Mouse (Mus musculus) cerebellum, postnatal 10 days (tissue): ENCODE results near the gene Dnmt3a.

Experiments
- DNase-seq, 2 experiments: peaks; one replicate each; pipeline ENCODE4 v3.0.0; 2021; ENCODE audit warnings: mixed read lengths in 2 of 2

The Dnmt3a gene

DNA sequence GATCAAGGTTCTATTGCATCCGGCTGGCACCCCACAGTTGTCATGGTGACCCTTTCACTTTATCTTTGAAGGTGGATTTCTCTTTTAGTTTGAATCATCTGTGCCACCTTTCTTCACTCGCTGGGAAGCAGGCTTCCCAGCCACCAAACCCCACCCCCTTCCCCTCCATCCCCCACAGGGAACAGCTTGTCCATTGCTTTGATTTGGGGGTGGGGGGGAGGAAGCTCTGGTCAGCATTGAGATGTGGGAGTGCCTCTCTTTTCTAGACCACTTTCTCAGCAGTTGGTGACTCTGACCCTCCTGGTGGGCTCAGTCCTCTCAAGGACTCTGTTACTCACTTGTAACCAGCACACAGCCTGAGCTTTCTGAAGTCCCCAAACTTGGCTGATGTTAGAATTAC lies 80.8 kb downstream of the Dnmt3a start:
- no peak for DNase-seq

DNA sequence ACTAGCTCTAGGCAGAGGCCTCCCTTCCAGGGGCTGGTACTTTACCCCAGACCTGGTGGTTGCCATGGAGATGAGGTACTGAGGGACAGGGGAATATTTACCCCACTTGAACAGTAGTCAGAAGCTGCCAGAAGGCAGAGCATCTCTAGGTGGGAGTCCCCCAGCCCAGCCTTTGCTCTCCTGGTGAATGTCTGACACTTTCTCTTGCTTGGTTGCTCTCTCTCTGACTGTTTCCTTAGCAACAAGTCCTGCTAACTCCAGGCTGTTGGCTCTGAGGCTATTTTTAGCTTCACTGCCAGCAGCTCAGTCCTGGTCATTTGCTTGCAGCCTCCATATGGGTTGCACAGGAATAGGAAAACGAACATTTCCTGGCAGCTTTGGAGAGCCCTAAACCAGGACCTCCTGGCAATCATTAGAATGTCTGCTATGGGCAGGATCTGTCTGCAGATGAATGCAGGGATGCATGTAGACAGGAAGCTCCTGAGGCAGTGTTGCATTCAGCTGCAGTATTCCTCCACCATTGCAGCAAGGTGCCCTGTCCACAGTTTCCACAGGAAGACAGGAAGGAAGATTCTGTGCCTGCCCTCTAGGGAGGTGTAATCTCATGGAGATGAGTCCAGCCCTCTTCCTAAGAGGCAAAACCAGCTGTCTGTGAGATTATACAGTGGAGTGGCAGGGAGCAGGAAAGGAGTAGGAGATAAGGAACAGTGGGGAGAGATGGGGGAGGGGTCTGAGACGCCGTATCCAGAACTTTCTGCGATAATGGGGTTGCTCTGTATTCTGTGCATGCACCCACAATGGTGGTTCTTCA lies 81.9 kb downstream of the Dnmt3a start:
- peak; percentile 79 to 82 for DNase-seq

DNA sequence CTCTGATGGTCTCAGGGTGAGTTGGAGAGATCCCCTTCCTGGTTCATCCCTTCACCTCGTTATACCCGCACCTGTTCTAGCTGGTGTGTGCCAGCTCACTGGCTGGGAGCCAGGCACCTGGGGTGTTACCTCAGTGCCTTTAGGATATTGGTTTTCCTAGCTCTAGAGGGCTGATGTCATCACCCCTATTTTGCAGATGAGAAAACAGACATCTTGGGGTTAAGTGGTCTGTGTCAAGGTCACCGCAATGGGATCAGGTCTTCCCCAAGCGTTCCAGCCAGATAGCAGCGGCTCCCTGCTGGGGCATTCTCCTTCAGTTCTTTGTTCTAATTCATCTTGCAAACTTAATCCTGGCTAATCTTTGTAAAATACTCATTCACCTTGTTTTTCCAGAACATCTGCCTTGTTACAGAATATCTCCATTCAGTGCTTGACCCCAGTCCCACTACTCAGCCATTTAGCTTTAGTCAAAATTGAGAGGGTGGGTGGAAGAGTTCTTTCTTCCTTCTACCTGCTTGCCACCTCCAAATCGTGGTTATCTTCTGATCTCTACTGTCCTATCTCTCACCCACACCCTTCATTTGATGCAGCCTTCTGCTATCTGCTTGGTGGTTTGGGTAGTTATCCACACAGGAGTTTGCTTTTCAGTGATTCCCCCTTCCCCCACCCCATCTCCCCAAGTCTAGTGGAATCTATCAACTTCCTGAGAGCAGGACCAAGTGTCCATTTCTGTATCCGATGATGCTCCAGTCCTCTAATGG lies 84.2 kb downstream of the Dnmt3a start:
- DNase-seq, result peak; percentile 90 to 92

DNA sequence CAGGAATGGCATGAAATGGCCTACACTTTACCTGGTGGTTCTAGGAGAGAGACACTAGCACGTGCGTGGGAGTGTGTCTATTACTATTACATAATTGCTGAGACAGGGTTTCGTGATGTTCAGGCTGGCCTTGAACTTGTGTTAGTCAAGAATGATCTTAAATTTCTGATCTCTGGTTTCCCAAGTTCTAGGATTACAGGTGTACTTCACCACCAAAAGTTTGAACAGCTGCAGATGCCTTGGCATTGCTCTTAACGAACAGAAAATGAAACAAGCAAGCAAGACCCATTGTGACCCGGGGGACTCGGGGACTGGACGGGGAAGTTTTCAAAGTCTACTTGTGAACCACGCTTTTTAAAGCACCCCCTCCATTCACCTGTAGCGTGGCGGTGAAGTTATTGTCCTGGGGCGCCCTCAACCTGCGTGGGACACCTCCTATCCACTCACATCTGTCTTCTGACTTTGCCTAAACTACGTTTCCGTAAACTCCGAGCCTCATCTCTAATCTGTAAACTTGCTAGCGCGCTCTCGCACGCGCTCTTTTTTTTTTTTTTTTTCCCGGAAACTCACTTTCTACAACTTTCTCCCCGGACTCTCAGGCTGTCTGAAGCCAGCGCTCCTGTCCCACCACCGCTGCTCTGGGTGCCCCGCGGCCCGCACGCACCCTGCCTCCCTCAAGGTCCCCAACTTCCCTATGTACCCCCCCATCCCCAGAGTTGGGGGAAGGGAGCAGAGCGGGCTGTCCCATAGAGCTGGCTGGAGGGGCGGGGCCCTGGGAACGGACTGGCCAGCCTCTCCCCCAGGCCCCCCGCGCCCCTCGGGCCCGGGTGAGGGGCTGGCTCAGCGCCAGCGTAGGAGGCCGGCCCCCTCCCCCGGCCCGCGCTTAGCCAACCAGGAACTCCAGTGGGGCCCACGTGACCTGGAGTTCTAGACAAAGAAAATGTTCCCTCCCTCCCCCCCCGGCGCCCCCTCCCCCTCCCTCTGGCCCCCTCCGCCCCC lies 85.2 kb downstream of the Dnmt3a start:
- DNase-seq, result peak in 1 of 2 experiments; percentile 57

DNA sequence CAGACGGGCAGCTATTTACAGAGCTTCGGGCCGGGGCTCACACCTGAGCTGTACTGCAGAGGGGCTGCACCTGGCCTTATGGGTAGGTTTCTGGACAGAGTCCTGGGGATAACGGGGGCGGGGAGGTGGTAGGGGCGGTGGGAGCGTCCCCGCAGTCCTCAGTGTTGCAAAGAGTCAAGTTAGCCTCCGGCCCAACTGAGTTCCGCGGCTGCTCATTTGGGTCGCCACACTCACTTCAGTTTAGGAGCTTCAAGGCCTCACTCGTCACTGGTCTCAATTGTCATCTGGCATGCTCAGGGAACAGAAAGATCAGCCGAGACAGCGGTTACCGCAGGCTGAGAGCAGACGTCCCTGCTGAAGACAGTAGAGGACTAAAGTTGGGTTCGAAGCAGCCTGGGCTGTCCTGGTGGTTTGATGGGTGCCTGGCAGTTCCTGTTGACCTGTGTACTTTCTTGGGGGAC lies 86.0 kb downstream of the Dnmt3a start:
- no peak for DNase-seq

DNA sequence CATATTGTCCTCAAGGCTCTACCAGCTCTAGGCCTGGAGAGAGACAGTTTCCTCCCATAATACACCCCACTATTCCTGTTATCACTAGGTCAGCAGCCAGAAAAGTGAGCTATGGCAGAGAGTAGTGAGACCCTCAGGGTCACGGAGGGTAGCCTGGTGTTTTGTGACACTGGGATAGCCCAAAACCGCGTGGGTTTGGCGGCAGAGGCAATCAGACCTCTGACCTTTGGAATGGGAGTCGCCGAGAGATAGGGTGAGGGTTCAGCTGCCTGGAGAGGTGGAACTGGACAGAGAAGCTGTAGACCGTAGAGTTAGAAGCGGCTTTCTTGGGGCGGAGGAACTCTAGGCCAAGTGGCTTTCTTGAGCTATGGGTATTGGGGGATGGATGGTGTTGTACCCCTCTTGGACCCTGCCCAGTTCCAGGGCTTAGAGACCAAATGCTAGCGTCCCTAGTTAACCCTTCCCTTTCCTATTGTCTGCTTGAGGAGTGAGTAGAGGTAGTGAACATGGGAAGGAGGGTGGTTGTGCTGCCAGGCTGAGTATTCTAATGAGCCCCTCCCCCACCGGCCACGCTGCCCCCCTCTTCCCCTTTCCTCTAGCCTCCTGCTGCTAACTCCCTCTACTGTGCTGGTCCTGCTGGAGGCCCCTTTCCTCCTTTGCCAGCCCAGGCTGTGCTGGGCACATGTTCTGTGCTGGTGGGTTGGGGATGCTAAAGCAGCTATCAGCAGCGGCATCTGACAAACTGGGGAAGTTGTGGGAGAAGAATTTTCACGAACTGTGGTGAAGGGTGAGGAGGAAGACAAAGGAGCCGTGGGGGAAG lies 86.6 kb downstream of the Dnmt3a start:
- DNase-seq, result no peak

DNA sequence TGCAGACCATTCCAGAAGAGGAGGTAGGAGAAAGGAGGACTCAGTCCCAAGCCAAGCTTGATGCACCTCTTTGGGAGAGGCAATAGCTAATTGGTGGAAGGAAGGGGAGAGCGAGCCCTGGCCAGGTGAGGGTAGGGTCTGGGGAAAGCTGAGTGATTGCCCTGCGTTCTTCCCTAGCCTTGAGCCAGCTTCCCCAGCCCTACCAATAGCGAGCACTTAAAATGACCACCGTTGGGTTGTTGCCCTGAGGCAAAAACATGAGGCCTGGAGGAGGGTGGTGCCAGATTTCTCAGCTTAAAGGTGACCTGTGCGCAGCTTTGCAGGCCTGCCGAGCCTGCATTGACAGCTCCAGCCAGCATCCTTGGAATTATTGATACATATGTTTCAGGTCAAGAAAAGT lies 87.5 kb downstream of the Dnmt3a start:
- DNase-seq, result no peak

DNA sequence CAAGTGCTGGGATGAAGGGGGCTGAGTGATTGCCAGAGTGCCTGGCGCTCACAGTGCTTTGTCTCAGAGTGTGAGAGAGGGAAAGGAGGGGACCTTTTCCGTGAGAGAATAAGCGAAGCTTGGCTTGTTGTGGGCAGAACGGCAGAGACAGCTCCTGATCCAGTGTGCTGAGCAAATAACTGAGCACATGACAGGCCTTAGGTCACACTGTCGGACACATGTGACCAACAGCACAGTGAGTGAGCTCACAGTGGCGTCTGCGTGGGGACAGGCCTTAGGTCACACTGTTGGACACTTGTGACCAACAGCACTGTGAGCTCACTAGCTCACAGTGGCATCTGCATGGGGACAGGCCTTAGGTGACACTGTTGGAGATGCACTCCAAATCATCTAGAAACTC lies 88.7 kb downstream of the Dnmt3a start:
- DNase-seq, result no peak

DNA sequence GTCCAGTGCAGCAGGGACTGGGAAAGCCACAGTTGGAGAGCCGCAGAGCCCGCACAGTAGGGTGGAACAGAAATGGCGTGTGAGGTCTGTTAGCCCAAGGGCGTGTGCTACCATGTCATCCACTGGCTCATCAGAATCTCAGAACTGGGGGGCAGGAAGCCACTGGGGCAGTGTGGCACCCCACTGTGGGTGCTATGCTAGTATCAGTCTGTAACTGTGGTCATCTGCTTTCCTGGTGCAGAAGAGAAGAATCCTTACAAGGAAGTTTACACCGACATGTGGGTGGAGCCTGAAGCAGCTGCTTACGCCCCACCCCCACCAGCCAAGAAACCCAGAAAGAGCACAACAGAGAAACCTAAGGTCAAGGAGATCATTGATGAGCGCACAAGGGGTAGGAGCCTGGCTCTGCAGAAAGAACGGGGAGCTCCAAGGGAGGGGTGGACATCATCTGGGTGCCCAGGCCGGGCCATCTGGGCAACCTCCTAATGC lies 91.3 kb downstream of the Dnmt3a start:
- DNase-seq, result no peak

DNA sequence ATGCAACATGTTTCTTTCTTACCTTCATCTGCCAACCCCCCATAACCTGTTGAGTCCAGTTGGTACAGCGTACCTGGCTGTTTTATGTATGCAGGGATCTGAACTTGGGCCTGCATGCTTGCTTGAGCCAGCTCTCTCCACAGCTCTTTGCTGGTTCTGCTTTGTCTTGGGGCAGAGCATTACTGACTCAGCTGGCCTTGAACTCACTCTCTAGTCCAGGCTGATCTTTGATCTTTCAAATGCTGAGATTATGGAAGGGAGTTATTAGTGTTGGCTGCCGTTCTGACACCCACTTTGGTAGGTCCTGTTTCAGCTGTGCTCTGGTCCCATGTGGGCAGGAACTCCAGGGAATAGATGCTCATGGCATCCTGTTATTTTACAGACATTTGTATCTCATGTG lies 93.0 kb downstream of the Dnmt3a start:
- DNase-seq, result no peak

DNA sequence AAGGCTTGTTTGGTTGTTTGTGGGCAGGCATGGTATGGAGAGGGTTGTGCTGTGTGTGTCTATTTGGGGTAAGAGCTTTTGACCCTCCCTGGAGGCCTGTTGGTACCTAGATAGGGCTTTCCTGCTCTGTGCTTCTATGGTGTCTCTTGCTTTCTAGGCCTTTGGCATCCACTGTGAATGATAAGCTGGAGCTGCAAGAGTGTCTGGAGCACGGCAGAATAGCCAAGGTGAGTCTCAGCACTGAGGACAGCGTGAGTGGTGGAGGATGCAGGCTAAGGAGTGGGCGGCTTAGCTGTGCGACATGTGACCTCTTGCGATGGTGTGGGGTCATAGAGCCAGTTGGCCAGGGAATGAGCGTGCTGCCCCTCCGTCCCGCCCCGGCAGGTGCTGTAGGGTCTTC lies 99.6 kb downstream of the Dnmt3a start:
- DNase-seq, result no peak

DNA sequence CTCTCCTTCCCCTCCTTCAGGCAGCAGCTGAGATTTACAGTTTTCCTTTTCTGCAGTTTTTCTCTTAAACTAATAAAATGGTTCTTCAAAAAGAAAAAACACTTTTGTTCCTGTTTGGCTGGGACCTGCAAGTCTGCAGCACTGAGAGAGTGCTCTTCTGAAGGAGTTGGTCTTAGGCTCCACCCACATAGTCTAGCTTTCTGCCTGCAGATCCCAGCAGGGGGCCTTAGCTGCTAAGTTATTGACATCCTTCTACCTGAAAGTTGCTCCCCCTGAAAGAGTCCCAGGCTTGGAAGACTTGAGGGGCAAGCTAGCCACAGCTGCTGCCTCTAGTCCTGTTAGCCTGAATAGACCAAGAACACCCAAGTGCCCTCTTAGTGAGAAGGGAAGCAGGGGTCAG lies 100.5 kb downstream of the Dnmt3a start:
- no peak for DNase-seq

DNA sequence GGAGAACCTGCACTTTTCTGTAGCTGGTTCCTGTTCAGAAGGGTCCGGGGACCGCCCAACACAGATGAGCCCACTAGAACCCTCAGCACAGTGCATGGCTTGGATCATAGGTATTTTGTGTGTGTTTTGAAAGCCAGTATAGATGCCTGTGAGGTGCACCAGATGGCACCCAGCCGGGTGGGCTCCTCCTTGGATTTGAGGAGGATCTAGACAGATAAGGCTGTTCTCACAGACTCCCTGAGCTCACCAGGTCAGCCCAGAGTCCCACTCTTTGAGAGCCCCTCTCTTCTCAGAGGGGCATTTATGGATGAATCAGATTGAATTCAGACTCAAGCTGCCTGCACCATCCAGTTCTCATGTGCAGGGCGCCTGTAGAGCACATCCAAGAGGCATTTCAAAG lies 101.2 kb downstream of the Dnmt3a start:
- DNase-seq, result peak in 1 of 2 experiments; percentile 53

DNA sequence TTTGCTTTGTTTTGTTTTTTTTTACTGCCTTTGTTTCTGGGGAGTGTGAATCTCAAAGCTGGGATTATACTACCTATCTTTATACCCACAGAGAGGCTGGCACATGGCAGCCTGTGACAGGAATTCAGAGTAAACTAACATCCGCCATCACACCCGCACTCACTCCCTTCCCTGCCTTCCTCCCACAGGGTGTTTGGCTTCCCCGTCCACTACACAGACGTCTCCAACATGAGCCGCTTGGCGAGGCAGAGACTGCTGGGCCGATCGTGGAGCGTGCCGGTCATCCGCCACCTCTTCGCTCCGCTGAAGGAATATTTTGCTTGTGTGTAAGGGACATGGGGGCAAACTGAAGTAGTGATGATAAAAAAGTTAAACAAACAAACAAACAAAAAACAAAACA lies 101.6 kb downstream of the Dnmt3a start:
- peak in 1 of 2 experiments; percentile 60 for DNase-seq

DNA sequence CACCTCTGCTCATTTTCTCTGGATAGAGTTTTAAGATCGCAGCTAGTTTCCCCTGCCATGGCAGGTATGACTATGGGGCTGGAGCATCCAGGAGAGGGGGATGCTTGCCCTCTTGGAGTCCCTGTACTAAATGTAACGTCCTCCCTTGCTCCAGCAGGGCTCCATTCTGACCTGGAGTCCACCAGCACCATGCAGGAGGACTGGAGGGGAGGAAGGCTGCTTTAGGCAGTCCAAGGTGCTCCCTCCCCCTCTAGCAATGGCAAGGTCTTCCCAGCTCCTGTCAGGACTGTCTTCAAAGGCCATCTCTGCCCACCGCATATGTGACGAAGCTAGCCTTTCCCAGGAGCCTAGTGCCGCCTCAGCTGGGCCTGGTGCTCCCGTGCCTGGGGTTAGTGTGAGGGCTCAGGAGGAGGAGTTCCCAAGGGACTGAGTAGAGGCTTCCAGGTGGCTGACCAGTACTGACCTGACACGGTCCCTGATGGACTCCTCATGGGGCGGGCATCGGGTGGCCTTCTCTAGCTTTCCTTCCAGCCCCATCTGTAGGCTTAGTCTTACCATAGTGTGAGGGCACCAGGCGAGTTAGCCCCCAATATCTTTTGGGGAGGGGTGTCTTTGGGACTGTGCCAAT lies 104.8 kb downstream of the Dnmt3a start:
- no peak for DNase-seq

DNA sequence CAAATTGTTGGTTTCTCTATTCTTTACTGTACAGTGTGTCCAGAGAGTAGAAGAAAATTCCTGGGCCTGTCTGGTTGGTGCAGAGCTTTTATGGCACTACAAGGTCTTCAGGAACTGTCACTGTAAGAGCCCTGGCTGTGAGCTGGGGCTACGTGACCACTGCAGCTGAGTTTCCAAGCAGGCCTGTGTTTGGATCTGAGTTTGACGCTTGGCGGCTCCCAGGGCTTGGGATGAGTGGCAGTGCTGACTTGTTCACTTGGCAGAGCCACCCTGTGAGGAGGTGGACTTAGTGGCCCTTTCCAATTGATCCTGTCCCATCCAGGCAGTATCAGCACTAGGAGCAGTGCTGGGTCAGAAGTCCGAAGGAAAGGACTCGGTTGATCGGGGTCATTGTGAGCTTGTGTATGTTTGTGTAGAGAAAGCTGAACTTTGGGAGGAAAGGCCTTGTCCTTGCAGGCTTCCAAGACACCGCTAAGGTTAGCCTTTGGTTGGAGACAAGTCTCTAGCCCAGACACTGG lies 106.1 kb downstream of the Dnmt3a start:
- no peak for DNase-seq

DNA sequence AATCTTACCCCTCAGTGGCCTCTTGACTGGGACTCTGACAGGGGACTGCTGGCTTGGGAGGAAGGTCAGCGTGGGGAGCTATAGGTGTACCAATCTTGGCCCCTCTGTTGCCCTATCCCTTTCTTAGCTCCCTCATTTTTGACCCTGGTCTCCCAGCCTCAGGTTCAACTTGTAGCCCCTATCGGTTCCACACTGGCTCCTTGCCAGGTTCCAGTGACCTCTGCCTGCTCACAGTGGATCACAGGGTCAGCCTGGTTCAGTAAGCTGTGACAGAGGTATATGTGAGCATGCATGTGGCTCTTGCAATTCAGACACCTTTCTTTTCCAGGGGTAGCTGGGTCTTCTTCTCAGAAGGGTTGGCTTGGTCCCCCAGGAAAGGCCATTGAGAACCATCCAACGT lies 110.0 kb downstream of the Dnmt3a start:
- DNase-seq, result no peak

DNA sequence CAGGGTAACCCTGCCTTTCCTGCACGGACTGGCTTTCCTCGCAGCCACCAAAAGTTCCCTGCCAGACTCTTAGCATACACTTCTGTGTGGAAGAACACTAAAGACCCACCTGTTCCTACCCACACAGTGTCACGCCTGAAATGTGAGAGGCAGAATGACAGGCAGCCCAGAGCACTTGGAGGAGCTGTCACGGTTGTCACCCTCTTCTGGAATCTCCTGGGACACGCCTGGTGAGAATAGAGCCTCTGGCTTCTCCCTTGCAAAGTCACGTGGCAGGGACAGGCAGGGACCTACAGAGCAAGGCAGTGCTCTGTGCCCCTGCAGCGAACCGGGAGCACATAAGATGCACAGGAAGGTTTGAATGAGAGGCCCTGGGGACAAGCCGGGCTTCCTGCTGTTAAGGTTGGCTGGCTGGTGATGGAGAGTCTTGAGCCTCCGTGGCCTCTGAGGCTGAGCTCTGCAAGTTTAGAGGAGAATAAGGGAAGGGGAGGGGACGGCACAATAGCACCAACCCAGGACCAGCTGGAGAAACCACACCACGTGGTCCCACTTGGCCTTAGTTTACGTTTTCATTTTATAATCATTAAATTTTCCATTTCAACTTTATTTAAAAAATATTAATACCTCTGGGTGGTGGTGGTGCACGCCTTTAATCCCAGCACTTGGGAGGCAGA lies 112.0 kb downstream of the Dnmt3a start:
- no peak for DNase-seq

DNA sequence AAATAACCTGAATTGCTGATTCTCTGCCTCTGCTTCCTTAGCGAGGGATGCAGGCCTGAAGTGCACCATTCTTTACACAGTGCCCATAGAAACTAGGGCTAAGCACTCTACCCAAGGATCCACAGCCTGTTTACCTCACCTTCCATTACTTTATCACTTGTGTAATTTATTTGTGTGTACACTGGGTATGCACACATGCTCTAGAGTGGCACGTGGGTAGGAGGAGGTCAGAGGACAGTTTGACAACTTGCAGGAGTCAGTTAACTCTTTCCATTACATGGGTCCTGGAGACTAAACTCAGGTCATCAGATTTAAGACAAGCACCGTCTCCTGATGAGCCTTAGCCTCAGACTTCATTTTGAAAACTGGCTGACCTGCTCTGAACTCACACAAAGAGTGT lies 112.8 kb downstream of the Dnmt3a start:
- DNase-seq, result no peak

DNA sequence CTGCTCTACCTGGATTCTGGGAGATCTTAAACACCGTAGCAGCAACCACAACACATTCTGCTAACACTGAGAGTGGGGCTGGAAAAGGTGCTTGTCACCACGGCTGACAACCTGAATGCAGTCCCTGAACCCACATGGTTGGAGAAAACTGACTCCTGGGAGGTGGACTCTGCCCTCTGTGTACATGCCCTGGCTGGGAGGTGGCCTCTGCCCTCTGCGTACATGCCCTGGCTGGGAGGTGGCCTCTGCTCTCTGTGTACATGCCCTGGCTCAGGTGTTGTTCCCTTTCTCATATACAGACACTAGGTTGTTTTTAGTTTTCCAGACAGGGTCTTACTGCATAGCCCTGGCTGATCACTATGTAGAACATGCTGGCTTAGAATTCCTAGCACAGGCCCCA lies 113.6 kb downstream of the Dnmt3a start:
- no peak for DNase-seq

DNA sequence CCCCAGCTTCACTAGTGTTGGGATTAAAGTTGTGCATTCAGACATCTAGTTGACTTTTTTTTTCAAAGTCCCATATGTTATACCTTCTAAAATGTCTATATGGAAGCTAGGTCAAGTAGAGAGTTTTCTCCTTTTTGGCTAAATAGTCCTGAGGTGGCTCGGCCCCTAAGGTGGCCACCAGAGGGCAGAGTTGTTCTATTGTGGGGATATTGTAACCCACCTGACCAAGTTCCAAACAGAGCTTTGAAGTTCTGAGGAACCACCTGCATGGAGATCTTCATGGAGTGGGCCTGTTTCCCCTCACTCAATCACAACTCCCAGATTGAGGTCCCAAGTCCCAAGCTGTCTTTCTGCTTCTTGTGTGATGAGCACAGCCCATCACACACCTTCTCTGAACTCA lies 120.3 kb downstream of the Dnmt3a start:
- peak; percentile 90 to 95 for DNase-seq
